Mouse (Mus musculus) cerebellum, adult 11-12 months (tissue): ENCODE data around the gene Prdm10.

ENCODE experiments used
- DNase-seq: peaks from one replicate; pipeline ENCODE4 v3.0.0; 2022

The Prdm10 gene

DNA sequence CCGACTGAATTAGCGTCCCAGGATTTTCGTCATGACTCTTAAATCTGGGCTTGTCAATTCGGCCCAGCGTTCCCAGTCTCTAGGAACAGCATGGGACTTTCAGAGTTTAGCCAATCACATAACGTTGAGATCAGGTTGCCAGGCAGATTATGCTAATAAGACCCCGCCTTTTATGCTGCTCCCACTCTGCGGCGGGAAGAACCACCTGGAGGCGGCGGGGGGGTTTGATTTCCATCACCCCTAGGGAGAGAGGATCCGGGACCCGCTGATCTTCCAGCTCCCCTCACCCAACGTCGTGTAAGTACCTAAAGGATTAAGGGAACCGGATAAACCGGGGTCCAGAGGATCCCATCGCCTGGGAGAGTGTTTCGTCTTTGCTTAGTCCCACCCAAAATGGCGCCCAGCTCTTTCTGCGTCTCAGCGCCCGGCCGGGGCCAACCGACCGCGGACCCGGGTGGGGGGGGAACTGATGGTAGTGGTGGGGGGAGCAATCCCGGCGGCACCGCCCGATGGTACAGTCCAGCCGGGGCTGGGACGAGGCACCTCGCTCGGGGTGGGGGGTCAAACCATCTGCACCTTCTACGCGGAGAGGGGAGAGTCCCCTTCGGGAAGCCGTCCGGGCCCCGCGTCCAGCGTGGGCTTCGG is at the start of gene Prdm10:
Gene Prdm10 (plus strand): TSS at position 173 of the 645 bp plus-strand sequence.
- DNase-seq: peak; percentile 97

DNA sequence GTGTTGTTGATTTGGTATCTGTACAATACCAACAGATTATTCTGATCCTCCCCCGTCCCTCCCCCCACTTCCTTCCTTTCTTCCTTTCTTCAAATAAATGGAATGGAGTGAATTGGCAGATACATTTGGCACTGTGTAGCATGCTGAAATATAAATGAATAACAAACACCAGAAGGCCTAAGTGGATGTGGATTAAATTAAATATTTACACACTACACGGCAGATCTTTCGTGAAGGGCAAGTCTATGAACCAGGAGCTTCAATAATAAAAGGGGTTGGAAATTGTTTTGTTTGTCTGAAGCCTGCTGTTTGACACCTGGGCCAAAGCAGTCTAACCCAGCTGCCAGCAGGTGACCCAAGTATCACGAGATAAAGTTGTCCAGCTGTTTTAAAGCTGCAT is 45.3 kb upstream of the Prdm10 start:
- DNase-seq: no peak

DNA sequence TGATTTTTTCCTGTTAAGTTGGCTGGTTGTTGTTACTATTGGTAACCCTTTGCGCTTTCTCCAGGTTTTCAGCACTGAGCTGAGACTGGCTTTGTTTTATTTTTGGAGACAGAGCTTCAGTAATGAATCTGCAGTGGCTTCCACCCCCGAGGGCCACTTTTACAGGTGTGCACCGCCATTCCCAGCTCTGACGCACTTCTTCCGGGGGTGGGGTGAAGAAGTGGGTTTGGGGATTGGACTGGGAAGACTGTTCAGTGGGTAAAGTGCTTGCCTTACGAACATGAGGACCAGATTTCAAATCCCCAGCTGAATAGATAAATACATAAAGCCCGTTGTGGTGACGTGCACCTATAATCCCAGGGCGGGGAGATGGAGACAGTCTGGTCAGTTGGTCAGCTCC is 44.8 kb upstream of the Prdm10 start:
- no peak for DNase-seq

DNA sequence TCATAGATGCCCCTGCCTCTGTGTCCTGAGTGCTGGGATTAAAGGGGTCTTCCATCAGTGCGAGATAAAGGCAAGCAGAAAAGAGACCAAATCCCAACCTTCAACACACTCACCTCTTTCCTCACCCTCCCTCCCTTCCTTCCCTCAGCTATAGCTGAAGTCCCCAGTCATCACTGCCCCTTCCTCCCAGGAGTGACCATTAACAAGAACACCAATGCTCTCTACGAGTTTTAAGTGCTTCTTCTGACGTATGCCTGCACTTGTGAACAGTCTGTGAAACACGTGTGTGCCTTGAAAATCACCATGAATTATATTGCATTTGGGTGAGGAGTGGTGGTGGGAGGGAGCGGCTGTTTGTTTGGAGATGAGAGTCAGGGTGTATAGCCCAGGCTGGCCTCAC is 44.3 kb upstream of the Prdm10 start:
- no peak for DNase-seq

DNA sequence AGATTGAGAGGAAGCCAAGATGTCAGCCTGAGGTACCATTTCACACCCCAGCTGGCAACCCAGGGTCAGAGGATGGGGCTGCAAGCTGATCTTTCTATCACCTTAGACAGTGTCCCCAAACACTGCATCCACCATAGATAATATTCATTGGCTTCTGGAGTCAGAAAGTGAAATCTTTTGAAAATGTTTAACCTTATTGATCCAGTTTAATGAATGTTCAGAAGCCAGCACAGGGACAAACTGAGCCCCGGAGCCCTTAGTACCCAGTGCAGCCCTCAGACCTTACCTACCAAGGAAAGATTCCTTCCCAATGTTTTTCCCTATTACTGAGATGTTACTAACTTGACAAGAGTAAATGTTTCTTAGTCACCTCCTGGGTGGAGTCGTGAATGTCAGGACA is 41.8 kb upstream of the Prdm10 start:
- DNase-seq: no peak

DNA sequence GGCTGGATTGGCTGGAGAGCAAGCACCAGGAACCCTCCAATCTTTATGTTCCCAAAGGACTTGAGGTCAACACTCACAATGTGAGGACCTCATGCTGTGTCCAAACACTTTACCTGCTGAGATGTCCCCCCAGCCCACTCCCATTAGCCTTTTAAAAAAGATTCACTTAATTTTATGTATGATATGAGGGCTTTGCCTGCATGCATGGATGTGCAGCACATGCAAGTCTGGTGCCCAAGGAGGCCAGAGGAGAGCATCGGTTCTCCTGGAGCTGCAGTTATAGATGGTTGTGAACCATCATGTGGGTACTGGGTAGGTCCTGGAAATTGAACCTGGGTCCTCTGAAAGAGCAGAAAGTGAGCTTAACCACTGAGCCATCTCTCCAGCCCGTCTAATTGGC is 40.8 kb upstream of the Prdm10 start:
- no peak for DNase-seq

DNA sequence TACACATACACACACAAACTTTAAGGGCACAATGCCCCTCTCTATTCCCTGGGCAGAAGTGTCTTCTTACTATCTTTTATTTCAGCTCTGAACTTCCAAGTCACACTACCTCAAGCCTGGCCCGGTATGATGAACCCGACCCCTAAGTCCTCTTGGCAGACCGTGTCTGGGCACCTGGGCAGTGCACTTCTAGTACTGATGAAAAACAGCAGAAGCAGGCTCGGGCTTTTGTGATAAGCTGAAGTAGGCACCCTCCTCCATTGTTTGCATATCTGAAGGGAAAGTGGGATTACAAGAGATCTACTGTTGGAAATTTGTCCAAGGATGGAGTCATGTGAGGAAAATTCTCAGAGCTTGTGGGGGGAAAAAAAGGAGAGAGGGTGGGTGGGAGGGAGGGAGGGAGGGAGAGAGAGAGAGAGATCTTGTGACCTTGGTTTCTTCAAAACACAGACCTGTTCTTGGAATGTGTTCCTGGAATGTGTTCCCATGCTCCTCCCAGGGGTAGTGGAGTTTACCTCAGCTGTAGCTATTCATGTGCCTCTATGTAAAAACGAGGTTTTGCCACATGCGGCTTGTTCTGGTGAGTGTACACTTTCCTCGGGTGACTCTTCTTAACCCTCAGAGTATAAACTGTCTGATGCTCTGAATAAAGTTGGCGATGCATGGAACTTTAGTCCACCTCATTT is 39.7 kb upstream of the Prdm10 start:
- DNase-seq: no peak

DNA sequence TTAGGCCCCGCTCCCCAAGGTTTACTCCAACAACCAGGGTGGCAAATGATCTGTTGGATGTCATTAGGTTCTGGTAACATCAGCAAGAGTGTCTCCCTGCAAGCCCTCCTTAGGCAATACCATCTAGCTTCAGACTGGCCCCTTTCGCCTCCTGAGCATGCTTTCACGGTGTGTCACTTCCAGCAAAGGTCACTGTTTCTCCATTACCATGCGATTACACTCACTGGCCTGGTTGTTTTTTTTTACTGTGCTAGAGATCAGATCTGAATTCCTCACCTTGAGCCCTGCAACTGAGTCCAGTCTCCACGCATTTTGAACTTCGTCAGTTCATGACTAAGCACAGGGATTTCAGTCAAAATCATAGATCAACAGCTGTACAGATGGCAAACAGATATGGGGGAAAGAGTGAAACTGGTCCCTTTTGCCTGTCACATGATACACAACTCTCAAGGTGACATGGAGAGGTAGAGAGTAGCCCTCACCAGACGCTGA is 39.1 kb upstream of the Prdm10 start:
- no peak for DNase-seq

DNA sequence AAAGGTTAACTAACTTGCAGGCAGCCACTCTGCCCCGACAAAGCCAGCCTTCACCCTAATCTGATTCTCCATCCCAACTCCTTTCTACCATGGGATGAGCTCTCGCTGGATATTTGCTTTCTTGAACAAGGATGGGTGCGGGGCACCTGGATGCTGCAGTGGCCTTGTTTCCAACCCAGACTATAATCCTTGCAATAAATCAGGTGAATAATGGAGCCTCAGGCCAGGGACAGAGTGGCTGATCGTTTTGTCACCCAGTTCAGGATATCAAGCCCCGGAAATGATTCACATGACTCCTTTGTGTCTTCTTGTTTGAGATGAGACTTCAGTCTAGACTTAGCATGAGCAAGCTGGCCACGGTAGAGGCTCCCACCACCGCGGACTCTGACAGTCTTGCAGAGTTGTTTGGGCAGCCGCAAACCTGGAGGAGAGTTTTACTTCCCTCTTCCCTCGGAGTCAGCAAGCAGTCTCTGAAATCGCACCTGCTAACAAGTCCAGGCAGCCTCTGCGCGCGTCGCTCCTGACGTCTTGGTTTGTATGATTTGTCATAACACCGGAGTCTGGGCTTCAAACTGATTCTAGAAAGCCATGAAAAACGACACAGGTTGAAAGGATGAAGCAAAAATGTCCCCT is 36.9 kb upstream of the Prdm10 start:
- DNase-seq: no peak

DNA sequence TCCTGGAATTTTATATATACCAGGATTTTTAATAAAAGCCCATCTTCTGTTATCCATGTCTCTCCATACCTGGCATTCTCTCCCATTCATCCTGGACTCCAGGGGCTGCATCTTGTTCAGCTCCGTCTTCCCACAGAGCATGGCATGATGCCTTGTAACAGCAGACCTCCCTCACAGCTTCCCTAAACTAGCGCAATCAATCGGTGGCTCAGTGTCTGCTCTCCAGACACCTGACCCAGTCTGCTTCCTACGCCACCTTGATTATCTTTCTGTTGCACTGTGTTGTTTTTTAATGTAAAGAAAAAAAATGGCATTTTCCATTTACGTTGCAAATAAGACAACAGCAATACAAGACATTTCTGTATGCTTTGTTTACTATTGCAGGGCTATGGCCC is 36.4 kb upstream of the Prdm10 start:
- no peak for DNase-seq

DNA sequence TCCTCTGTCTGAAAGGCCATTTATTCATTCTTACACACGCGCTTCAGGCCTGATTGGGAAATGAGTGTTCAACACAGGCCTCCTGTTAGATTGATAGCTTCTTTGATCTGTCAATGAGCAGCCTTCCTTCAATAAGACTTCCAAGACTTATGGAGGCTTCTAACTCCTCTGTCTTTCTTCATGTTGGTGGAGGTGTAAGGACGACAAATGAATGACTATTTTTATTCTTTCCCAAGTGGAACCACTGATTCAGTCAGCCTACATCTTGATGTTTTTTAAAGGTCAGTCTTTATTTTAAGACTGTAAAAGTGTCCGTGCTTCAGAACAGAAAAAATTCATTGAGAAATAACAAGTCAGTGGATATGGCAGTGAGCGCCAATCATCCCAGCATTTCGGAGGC is 35.3 kb upstream of the Prdm10 start:
- no peak for DNase-seq

DNA sequence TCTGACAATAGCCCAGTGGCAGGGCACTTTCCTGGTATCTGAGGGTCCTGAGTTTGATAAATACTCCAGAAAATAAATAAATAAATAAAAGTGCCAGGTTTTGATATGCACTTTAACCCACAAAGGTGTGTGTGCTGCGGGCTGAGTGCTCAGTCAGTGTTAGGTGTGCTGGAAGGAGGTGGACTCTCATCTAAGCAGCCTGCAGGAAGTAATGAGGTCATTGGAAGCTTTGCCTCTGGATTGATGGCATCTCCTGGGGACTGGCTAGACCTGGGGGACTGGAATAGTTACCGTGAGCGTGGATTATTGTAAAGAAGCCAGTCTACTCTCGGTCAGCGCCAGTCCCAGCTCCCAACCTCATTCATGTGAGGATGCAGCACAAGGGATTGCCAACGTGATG is 33.9 kb upstream of the Prdm10 start:
- DNase-seq: no peak

DNA sequence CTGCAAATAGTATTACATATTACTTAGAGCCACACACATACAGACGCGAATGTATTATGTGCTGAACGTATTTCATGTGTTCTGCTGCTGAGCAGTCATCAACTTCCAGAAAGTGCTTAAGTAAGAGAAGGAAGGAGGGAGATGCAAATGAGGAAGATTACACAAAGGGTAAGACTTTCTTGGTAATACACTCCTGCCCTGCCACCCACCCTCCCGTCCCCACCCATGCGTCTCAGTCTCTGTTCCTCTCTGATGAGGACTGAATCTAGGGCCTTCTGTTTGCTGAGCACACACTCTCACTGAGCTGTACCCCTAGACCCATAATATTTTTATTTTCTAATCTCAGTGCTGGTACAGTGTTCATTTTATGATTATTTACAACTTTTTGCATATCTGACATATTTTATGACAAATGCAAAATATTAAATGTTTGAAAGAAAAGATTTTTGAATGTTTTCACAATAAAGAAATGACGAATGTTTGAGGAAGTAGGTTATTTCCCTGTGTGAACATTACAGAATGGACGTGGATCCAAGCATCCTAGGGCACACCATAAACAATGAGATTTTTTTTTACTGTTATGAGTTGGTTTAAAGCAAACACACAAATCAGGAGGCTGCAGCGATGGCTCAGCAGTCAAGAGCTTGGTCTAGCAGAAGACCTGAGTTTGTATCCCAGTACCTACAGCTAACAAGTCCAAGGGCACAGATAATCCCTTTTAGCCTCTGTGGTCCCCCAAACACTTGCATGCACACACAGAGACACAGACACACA is 32.7 kb upstream of the Prdm10 start:
- no peak for DNase-seq

DNA sequence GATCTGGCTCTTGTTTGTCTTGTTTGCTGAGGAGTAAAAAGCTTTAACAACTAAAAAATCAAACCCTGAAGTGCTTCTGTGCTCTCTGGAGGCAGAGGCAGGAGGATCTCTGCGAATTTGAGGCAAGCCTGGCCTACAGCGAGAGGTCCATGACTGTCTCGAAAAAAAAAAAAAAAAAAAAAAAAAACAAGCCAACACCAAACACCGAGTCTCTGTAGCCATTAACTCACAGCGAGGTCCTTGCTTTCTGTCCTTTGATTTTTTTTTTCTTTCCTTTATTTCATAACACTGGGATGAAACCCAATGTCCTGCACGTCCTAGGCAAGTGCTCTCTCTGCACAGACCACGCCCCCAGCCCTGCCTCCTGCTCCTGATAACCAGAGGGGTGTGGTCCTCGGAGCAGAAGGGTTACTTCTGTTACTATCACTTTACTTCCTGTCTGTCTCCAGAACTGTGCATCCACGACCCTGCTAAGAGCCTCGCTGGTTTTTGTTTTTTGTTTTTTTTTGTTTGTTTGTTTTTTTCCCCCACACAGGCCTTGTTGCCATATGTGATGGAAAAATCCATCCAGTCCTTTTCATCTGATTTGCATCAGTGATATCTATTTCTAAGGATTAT is 28.0 kb upstream of the Prdm10 start:
- no peak for DNase-seq

DNA sequence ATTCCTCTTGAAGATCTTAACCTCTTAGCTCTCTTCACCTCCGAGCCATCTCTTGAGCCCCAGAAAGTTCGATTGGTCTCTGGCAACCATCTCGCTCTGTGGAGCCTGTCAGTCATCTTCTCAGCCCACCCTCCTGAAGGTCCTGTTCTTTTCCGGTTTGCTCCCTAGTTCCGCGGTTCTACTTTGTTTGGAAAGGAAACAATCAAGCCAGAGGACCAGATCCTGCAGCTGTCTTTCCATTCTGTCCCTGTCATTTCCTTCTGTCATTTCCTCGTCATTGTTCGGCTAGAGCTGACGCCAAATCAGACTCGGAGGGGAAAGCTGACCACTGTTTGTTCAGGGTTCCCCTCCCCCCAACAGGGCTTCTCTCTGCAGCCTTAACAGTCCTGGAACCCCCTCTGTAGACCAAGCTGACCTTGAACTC is 27.0 kb upstream of the Prdm10 start:
- DNase-seq: no peak

DNA sequence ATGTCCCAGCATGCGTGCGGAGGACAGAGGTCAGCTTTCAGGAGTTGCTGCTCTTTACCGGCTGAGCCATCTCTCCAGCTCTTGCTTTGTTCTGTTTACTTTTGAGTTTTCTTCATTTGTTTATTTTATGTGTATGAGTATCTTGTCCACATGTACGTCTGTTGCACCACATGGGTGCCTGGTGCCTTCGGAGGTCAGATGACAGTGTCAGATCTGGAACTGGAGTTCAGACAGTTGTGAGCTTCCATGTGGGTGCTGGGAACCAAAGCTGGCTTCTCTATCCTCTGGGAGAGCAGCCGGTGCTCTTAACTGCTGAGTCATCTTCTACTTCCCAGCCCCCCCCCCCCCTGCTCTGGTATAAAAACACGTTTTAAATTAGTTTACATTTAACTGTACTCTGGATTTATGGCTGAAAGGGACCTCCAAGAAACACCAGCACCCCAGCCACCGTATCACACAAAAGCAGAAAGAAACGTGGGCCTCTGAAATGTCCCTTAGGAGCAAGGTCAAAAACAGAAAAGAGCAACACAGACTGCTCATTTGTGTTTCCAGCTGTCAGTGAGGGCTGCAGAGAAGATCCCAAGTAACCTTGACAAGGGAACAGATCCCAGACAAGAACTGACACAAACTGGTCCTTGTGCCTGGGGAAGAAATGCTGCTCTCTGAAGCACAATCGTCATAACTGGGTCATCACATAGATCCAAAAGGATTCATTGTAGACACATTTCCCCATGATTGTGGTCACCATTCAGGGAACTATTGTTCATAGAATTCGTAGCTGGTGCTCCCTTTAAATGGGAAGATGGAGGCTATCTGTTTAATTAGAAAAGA is 26.3 kb upstream of the Prdm10 start:
- no peak for DNase-seq

DNA sequence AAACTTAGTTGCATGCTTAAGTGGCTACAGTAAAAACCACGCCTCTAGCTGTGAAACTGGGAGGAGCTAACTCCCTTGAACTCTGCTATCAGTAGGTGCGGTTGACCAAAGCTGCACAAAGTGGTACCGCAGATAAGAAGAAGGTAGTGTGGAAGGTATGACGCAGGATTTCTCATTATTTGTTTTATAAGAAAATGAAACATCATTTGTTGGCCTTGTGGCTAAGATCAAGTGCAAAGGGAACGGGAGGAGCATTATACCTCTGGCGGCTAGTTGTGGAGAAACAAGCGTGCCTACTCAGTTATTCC is 25.7 kb upstream of the Prdm10 start:
- DNase-seq: no peak

DNA sequence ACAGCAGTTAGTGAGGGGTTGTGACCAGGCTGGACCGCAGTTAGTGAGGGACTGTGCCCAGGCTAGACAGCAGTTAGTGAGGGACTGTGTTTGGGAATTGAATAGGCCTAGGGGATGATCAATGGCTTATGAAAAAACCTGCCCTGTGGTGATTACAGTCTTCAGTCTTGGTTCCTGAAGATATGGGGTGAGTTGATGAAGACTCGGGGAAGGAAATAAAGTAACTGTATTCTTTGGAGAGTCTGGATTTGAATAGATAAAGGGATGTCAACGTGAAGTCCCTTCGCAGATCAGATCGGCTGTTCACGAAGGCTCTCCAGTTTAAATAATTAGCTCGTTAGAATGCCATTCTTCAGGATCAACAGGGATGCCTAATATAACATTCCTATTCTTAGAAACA is 24.4 kb upstream of the Prdm10 start:
- no peak for DNase-seq

DNA sequence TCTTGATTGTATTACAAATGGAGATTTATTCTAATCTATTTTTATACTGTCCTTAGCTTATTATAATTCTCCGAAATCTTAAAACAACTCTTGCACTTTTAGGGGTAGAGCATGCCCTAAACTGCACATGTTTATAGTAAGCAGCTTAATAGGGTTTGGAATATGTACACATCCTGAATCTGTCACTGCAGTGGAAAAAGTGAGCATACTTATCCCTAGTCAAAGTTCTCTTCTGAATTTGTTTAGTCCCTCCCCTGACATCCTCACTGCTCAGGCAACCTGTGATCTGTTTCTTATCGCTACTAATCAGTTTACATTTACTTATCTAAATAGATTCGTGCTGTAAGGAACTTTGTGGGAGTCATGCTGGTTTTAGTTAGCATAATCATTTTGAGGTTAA is 22.1 kb upstream of the Prdm10 start:
- no peak for DNase-seq

DNA sequence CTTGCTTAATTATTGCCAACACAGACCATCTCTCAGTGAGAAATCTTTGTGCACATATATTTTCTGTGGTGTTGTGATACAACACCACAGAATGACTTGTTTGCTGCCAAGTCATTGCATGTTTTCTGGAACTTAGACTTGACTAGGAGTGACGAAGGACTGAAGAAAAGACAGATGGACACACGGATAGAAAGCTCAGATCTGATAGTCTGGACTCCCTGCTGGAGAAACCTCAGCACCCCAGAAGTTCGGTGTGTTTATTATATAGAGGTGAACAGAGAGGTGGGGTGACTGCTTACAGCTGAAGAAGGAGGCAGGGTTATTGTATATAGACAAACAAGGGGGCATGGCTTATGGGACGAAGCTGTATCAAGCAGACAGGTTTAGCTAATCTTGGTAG is 20.1 kb upstream of the Prdm10 start:
- DNase-seq: no peak

DNA sequence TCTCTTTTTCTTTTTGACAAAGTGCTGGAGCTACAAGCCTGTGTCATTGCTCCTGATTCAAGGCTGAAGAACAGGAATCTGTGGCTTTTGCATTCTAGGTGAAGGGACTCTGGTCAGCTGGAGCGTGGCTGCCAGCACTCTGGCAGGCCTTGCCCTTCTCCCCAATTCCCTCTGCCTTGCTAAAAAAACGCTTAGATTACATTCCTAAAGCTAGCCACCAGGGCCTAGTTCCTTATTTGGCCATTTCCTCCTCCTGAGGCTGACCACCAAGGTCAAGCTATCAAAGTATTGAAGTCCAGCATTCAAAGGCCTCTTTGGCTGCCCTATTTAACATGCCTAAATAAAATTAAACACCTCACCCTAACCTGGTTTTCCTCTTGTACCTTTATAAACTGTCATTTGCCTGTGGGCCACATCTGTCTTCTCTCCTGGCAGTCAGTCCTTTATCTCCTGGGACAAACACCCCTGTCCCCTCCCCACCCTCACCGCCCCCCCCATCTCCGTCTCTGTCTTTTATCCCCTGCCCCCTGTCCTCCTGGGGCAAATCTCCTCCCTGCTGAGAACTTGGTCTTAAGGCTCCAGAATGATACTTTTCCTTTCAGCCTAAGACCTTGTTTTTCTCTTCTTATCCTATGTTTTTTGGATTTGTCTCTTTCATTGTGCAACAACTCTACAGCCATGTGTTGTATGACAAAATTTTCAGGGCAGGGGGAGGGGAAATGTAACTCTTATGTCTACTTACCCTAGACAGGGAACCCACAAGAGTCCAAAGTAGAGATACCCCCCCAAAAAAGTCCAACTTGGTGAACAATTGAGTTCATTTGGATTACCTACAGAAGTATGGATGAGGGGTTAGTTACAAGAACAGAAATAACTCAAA is 17.9 kb upstream of the Prdm10 start:
- no peak for DNase-seq
